Mouse (Mus musculus): ENCODE data around the gene Gtf3c1. TPM values are rescaled to one million over a fixed set of nuclear protein-coding genes. Genes with fewer than 3 reads are reported as not detected.

Gene Gtf3c1
- polyA plus RNA-seq, 1 experiment from 2014 or later, result 16.3 TPM

- peak; percentile 60 for DNase-seq (ENCODE audit: low spot score)
Observed at GRCm38 (mm10) chr7:125597083-125597482, 110.5 kb downstream of the Gtf3c1 start.

DNA sequence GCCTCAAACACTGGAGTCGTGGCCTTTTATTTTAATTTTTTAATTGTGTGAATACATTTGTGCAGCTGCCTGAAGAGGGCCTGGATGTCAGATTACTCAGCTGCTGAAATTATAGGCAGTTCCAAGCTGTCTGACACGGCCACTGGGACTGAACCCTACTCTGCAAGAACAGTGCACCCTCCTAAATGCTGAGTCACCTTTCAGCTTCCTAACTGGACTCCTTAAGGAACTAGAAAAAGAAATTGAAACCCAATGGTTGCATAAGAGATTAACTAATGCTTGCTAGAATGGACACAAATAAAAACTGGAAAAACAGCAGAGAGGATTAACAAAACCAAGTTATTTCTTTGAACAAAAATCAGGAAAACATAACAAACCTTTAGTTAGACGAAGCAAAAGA is 111.2 kb downstream of the Gtf3c1 start:
- no peak for DNase-seq (ENCODE audit: low spot score)

DNA sequence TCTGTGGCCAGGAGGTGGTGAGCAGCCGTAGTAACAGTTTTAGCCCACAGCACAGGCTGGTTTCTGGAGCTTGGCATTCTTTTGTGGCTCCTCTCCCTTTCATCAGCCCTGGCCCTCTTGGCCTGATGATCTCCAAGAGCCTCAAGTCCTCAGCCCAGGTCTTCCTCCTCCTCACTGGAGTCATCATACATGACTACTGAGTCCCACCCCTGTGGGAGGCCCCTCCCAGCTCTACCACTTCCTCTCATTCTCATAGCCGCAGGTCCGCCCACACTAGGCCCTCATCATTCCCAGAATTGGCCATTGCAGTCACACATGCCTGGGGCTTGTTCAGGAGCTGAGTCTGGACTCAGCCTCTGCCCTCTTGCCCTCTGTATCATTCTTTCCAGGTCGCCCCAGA is 113.7 kb downstream of the Gtf3c1 start:
- peak; percentile 68 for DNase-seq (ENCODE audit: low spot score)

Other genes with a start within 250 kb of the Gtf3c1 start
- 191 and 200 TPM in 2 replicates for gene Nsmce1, start 216.2 kb downstream of the Gtf3c1 start, polyA plus RNA-seq (2015; fragmentation: Nextera tagmentation; extraction: Ambion mirVana)
- 45.8 and 47.1 TPM in 2 replicates for gene Il4ra, start 155.7 kb downstream of the Gtf3c1 start, polyA plus RNA-seq (2015; fragmentation: Nextera tagmentation; extraction: Ambion mirVana)
- gene Il21r, start 104.4 kb downstream of the Gtf3c1 start, polyA plus RNA-seq (2015; fragmentation: Nextera tagmentation; extraction: Ambion mirVana), result 28.2 and 36.8 TPM in 2 replicates
- 4.0 and 4.1 TPM in 2 replicates for gene D430042O09Rik, start 108 bp upstream of the Gtf3c1 start, polyA plus RNA-seq (2015; fragmentation: Nextera tagmentation; extraction: Ambion mirVana)